Mouse (Mus musculus): Measurements from ENCODE around the gene Cmtm8. TPM values are rescaled to one million over a fixed set of nuclear protein-coding genes. Genes with fewer than 3 reads are reported as not detected.
A peak's percentile ranks its signal among the peaks of the same experiment; 100 is the strongest.

Gene Cmtm8
- total RNA-seq, 2 experiments from 2014 or later, result 12.6 to 17.3 TPM

- no peak for DNase-seq
Measured at GRCm38 (mm10) chr9:114821548-114822289, 22.2 kb downstream of the Cmtm8 start.

GRCm38 (mm10) chr9:114818918-114819317 is 25.0 kb downstream of the Cmtm8 start:
- no peak for DNase-seq

GRCm38 (mm10) chr9:114817012-114817411 is 26.9 kb downstream of the Cmtm8 start:
- no peak for DNase-seq

- no peak for DNase-seq
Measured at GRCm38 (mm10) chr9:114816121-114816520, 27.8 kb downstream of the Cmtm8 start.

GRCm38 (mm10) chr9:114815315-114815714 is 28.6 kb downstream of the Cmtm8 start:
- peak; percentile 63 for DNase-seq

GRCm38 (mm10) chr9:114812001-114812400 is 32.0 kb downstream of the Cmtm8 start:
- no peak for DNase-seq

- no peak for DNase-seq
Measured at GRCm38 (mm10) chr9:114810837-114811236, 33.1 kb downstream of the Cmtm8 start.

GRCm38 (mm10) chr9:114808671-114809070 is 35.3 kb downstream of the Cmtm8 start:
- DNase-seq, result no peak

GRCm38 (mm10) chr9:114807261-114807660 is 36.7 kb downstream of the Cmtm8 start:
- DNase-seq, result no peak

GRCm38 (mm10) chr9:114805151-114805671 is 38.7 kb downstream of the Cmtm8 start:
- peak; percentile 30 for DNase-seq

GRCm38 (mm10) chr9:114802191-114802590 is 41.8 kb downstream of the Cmtm8 start:
- peak; percentile 57 for DNase-seq

GRCm38 (mm10) chr9:114801301-114801700 is 42.7 kb downstream of the Cmtm8 start:
- no peak for DNase-seq

GRCm38 (mm10) chr9:114799498-114800107 is 44.4 kb downstream of the Cmtm8 start:
- no peak for DNase-seq

- no peak for DNase-seq
Measured at GRCm38 (mm10) chr9:114798845-114799244, 45.1 kb downstream of the Cmtm8 start.

GRCm38 (mm10) chr9:114797329-114798004 is 46.5 kb downstream of the Cmtm8 start:
- peak; percentile 90 for DNase-seq

- no peak for DNase-seq
Measured at GRCm38 (mm10) chr9:114796473-114797050, 47.4 kb downstream of the Cmtm8 start.

GRCm38 (mm10) chr9:114794491-114794890 is 49.5 kb downstream of the Cmtm8 start:
- DNase-seq, result no peak

- DNase-seq, result no peak
Measured at GRCm38 (mm10) chr9:114793764-114794295, 50.1 kb downstream of the Cmtm8 start.

GRCm38 (mm10) chr9:114789989-114790388 is 54.0 kb downstream of the Cmtm8 start:
- no peak for DNase-seq

- no peak for DNase-seq
Measured at GRCm38 (mm10) chr9:114789557-114789956, 54.4 kb downstream of the Cmtm8 start.

GRCm38 (mm10) chr9:114788697-114789096 is 55.3 kb downstream of the Cmtm8 start:
- no peak for DNase-seq

GRCm38 (mm10) chr9:114787716-114788115 is 56.2 kb downstream of the Cmtm8 start:
- no peak for DNase-seq

Measured in adrenal gland, postnatal 10 days (tissue).